Mouse (Mus musculus) liver, postnatal 0 days (tissue): ENCODE results near the gene Rbm44.

Experiments
- CTCF ChIP-seq: sonication (generic); IDR thresholded peaks from 2 replicates; pipeline ENCODE4 v1.5.1; 2016; ENCODE audit warnings: antibody characterized with exemption, low read depth
- EP300 ChIP-seq: IDR thresholded peaks from 2 replicates; pipeline ENCODE4 v1.6.1; 2016; ENCODE audit warnings: antibody characterized with exemption, low read depth, mild to moderate bottlenecking

GRCm38 (mm10) chr1:91216504-91217267, 71.8 kb downstream of the Rbm44 start:
- no peak for TF ChIP-seq EP300
- no peak for TF ChIP-seq CTCF
